ENCODE assay signal across 1 mouse cellular context in genomic region chr1:118970068-118970467, GRCm38 (mm10).
TF ChIP-seq lines count a peak whose summit lies in the region.

No protein-coding gene starts in this region.

TF ChIP-seq in MEL, 35 proteins besides CTCF, POLR2A, EP300 and RAD21 (continued from another document):
- TF ChIP-seq ZKSCAN1 (IDR thresholded peaks at IDR 0.05; ENCODE audit: low read depth, low read length), result no peak
